Mouse (Mus musculus) myocyte (in vitro differentiated cells): ENCODE measurements around the gene Caskin1. TPM values are rescaled to one million over a fixed set of nuclear protein-coding genes. Genes with fewer than 3 reads are reported as not detected.

ENCODE experiments used
- H3K27me3 ChIP-seq: one replicate; pipeline ENCODE4 v1.6.1; 2011; ENCODE audit not compliant: control insufficient read depth, insufficient read depth, insufficient read length
- H3K36me3 ChIP-seq: one replicate; pipeline ENCODE4 v1.6.1; 2011; ENCODE audit not compliant: control insufficient read depth, insufficient read depth
- H3K4me2 ChIP-seq: one replicate; pipeline ENCODE4 v1.6.1; 2011; ENCODE audit warnings: low read depth, control low read depth
- H3K4me3 ChIP-seq: one replicate; pipeline ENCODE4 v1.5.1; 2011; ENCODE audit warnings: mild to moderate bottlenecking, control low read depth, moderate library complexity
- H3K79me2 ChIP-seq: one replicate; pipeline ENCODE4 v1.6.1; 2011; ENCODE audit not compliant: control insufficient read depth, insufficient read depth
- H3ac ChIP-seq: one replicate; pipeline ENCODE4 v1.6.1; 2011; ENCODE audit not compliant: control insufficient read depth, insufficient read length
- CEBPB ChIP-seq: IDR thresholded peaks from 2 replicates; pipeline ENCODE4 v1.6.1; 2011; ENCODE audit warnings: mild to moderate bottlenecking, moderate library complexity; ENCODE audit not compliant: poor library complexity, insufficient read depth, severe bottlenecking
- E2F4 ChIP-seq: IDR thresholded peaks from one replicate; pipeline ENCODE4 v1.6.1; 2011; ENCODE audit warnings: mild to moderate bottlenecking, control low read depth, moderate library complexity; ENCODE audit not compliant: insufficient read depth
- MAX ChIP-seq: IDR thresholded peaks from one replicate; pipeline ENCODE4 v1.6.1; 2011; ENCODE audit warnings: low read depth, mild to moderate bottlenecking, control low read depth
- MYOD1 ChIP-seq, 3 experiments: IDR thresholded peaks; one replicate each; pipeline ENCODE4 v1.6.1; 2011; ENCODE audit warnings: control low read depth in 2 of 3, low read depth in 2 of 3, mild to moderate bottlenecking in 2 of 3, moderate library complexity in 1 of 3; ENCODE audit not compliant: insufficient read length in 2 of 3, control insufficient read depth in 1 of 3
- MYOG ChIP-seq, 3 experiments: IDR thresholded peaks; one replicate each; pipeline ENCODE4 v1.6.1; 2011; ENCODE audit warnings: control low read depth in 2 of 3, low read depth in 2 of 3, mild to moderate bottlenecking in 2 of 3; ENCODE audit not compliant: insufficient read length in 2 of 3, control insufficient read depth in 1 of 3, insufficient read depth in 1 of 3
- POLR2A ChIP-seq: IDR thresholded peaks from one replicate; pipeline ENCODE4 v1.6.1; 2011; ENCODE audit warnings: low read depth, mild to moderate bottlenecking, control low read depth, moderate library complexity; ENCODE audit not compliant: insufficient read length
- POLR2AphosphoS2 ChIP-seq: IDR thresholded peaks from one replicate; pipeline ENCODE4 v1.6.1; 2011; ENCODE audit warnings: low read depth, control low read depth; ENCODE audit not compliant: insufficient read length
- REST ChIP-seq: IDR thresholded peaks from one replicate; pipeline ENCODE4 v1.6.1; 2011; ENCODE audit warnings: mild to moderate bottlenecking, control low read depth, moderate library complexity; ENCODE audit not compliant: insufficient read depth, insufficient read length
- SRF ChIP-seq: IDR thresholded peaks from one replicate; pipeline ENCODE4 v1.6.1; 2011; ENCODE audit warnings: low read depth; ENCODE audit not compliant: control insufficient read depth, insufficient read length
- TCF12 ChIP-seq: IDR thresholded peaks from one replicate; pipeline ENCODE4 v1.6.1; 2011; ENCODE audit warnings: mild to moderate bottlenecking, control low read depth; ENCODE audit not compliant: poor library complexity, insufficient read depth, severe bottlenecking
- TCF3 ChIP-seq: IDR thresholded peaks from one replicate; pipeline ENCODE4 v1.6.1; 2011; ENCODE audit warnings: low read depth, control low read depth; ENCODE audit not compliant: insufficient read length
- USF1 ChIP-seq: IDR thresholded peaks from one replicate; pipeline ENCODE4 v1.6.1; 2011; ENCODE audit warnings: low read depth, mild to moderate bottlenecking, control low read depth, moderate library complexity
- polyA plus RNA-seq: library from polyadenylated mRNA; unstranded; fragments of >200 nt; fragmentation: generic; extraction: Trizol; gene quantifications from one replicate; pipeline ENCODE4 v1.2.1, GENCODE M21; 2012; ENCODE audit warnings: missing spikeins

The Caskin1 gene
- polyA plus RNA-seq, 1 experiment: 0.16 TPM

- Histone ChIP-seq H3K79me2 (no peaks in the 10 kb centered on the region), H3K4me3 (no peak overlapping the region), H3ac (no peak overlapping the region), H3K4me2 (no peak overlapping the region), H3K27me3 (no peaks in the 10 kb centered on the region), H3K36me3 (peaks cover 4% of the 10 kb centered on the region)
- TF ChIP-seq SRF (no peak), POLR2AphosphoS2 (peak; percentile 26)
Observed at GRCm38 (mm10) chr17:24506332-24507070, 18.1 kb downstream of the Caskin1 start.

DNA sequence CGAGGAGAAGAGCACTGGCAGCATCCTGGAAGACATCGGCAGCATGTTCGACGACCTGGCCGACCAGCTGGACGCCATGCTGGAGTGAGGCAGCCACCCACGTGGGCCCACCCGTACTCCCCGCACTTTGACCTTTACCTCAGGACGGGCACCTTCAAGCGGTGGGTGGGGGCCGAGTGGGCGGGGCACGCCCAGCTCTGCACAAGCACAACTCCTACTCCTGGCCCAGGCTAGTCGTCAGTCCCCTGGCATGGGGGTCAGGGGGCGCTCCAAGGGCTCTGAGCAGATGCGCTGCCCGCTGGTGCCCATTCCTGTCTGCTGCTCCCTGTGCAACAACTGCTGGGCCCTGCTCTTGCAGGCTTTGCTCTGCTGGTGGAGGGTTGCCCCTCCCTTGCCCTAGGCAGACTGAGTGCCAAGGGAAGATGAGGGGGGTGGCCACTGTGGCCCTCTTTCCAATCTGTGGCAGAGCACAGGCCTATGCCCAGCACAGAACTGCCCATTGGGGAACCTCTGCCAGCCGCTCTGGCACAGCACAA is 18.8 kb downstream of the Caskin1 start:
- peaks cover 4% of the 10 kb centered on the region for H3K36me3 ChIP-seq
- H3K79me2 ChIP-seq: no peaks in the 10 kb centered on the region
- peak; percentile 83 for TF ChIP-seq POLR2AphosphoS2
- no peak for TF ChIP-seq USF1
- no peak for TF ChIP-seq MAX
- TF ChIP-seq SRF: no peak
- TF ChIP-seq MYOG (IDR thresholded peaks at IDR 0.05; ENCODE audit: control insufficient read depth in 1 of 3, insufficient read depth in 1 of 3, insufficient read length in 2 of 3, low read depth in 2 of 3): peak in 1 of 3 experiments; percentile 31
- TF ChIP-seq MYOD1 (IDR thresholded peaks at IDR 0.05; ENCODE audit: control insufficient read depth in 1 of 3, insufficient read length in 2 of 3, low read depth in 2 of 3): no peak
- no peak for TF ChIP-seq POLR2A
- no peak overlapping the region for H3K4me3 ChIP-seq
- H3ac ChIP-seq: no peak overlapping the region
- H3K4me2 ChIP-seq: no peak overlapping the region
- no peaks in the 10 kb centered on the region for H3K27me3 ChIP-seq

- no peak overlapping the region for H3K4me2 ChIP-seq
- H3K4me3 ChIP-seq: no peak overlapping the region
- no peaks in the 10 kb centered on the region for H3K27me3 ChIP-seq
- TF ChIP-seq MYOG (IDR thresholded peaks at IDR 0.05; ENCODE audit: control insufficient read depth in 1 of 3, insufficient read depth in 1 of 3, insufficient read length in 2 of 3, low read depth in 2 of 3) (peak in 1 of 3 experiments; percentile 53), REST (no peak), E2F4 (no peak), TCF12 (no peak), MAX (no peak), MYOD1 (IDR thresholded peaks at IDR 0.05; ENCODE audit: control insufficient read depth in 1 of 3, insufficient read length in 2 of 3, low read depth in 2 of 3) (peak; percentile 53 to 90 (median 85)), USF1 (no peak)
- peaks cover 4% of the 10 kb centered on the region for H3K36me3 ChIP-seq
- H3K79me2 ChIP-seq: no peaks in the 10 kb centered on the region
- H3ac ChIP-seq: no peak overlapping the region
Observed at GRCm38 (mm10) chr17:24507806-24508460, 19.5 kb downstream of the Caskin1 start.

DNA sequence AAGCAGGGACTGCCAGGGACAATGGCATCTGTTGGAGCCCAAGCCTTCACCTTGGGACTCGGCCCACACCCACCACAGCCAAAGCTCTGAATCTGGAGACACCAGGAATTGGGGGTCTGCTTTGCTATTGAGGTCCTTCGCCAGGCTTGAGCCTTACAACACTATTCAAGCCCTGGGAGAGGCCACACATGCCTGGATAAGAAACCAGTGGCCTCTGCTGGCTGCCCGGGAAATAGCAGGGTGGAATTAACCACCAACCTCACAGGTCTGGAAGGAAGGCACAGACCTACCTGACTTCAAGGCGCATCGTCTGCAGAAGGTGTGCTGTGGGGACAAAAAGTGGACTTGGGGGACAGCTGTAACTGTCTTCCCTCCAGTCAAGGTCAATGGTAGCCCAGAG is 25.2 kb downstream of the Caskin1 start:
- H3K4me2 ChIP-seq: no peak overlapping the region
- H3K36me3 ChIP-seq: peaks cover 15% of the 10 kb centered on the region
- H3K27me3 ChIP-seq: no peaks in the 10 kb centered on the region
- H3K4me3 ChIP-seq: no peak overlapping the region
- no peak overlapping the region for H3ac ChIP-seq
- H3K79me2 ChIP-seq: no peaks in the 10 kb centered on the region
- TF ChIP-seq SRF (no peak), MYOD1 (IDR thresholded peaks at IDR 0.05; ENCODE audit: control insufficient read depth in 1 of 3, insufficient read length in 2 of 3, low read depth in 2 of 3) (no peak), TCF3 (no peak), E2F4 (no peak), USF1 (no peak), POLR2A (no peak), MAX (no peak), POLR2AphosphoS2 (no peak), TCF12 (no peak), CEBPB (no peak), REST (no peak), MYOG (IDR thresholded peaks at IDR 0.05; ENCODE audit: control insufficient read depth in 1 of 3, insufficient read depth in 1 of 3, insufficient read length in 2 of 3, low read depth in 2 of 3) (no peak)
